Mouse (Mus musculus) mature B cell (primary cell): ENCODE measurements around the gene Abcg4.

Experiments
- in situ Hi-C: fragments of 300-500 bp; cut with MboI; formaldehyde crosslinking; loops from 2 replicates; pipeline ENCODE4 v1.14.3; 2019

Gene Abcg4

DNA sequence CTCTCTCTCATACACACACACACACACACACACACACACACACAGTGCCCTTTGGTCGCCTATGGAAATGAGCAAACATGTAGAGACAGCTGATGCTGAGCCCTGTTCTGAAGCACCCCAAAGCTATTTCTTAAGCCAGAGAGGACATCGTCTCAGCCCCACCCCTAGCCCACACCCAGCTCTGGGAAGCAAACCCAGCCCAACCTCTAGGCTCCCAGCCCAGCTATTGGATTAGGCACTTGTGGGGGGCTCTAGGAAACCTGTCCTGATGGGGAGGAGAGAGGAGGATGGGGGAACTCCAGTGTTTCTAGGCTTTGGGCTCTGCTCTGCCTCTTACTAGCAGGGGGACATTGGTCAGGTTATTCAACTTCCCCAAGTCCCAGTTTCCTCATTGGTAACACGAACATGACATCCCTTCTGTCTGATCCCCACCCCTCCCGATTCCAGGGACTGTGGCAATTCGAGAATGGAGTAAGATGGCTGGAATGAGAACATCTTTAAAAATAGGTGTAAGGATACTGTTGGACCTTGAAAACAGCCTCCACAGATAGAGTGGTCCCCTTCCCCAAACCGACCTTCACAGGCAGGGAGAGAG lies 2.1 kb downstream of the Abcg4 start:
- in situ Hi-C loops, result no loop called here

DNA sequence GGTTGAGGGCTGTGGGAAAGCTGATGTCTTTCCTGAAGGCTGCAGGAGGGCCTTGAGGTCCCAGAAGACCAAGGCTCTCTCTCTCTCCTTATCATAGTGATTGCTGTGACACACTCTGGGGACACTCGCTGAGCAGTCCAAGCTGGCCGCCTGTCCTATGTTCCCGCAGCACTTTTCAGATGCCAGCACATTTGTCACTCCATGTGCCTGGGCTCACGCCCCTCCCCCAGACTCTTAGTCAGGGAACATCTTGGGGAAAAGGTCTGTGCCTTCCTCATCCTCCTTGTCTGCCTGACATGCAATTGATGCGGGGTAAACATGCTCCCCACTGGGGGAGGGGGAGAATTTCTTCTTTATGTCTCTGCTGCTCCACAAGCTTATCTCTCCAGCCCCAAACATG lies 5.2 kb downstream of the Abcg4 start:
- in situ Hi-C loops, result no loop called here

GRCm38 (mm10) chr9:44269973-44270372 lies 18.4 kb downstream of the Abcg4 start:
- in situ Hi-C loops, result loop anchor here (5.0 kb wide), 1 partner anchor 143 kb away; no protein-coding TSS in a partner anchor

GRCm38 (mm10) chr9:44269077-44269476 lies 19.3 kb downstream of the Abcg4 start:
- in situ Hi-C loops, result no loop called here

DNA sequence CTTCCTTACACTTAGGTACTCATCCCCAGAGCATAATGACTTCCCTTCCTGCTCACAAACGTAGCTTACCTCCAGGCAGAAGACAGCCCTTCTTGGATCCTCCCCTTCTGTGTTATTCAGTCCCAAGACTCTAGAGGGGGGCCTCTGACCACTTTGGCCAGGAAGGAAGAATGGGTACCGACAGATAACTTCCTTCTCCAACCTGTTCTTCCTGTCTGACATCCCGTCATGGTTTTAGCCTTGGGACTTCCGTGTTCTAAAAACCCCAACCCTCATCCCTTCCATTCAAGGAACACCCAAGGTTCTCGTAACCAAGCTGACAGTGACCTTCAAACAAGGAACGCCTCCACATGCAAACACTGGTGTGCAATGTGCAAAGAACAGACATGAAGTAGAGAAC lies 20.0 kb downstream of the Abcg4 start, which contains the start of gene Nlrx1:
Gene Nlrx1 (minus strand): TSS at position 168 of the 400 bp plus-strand sequence.
- in situ Hi-C loops, result no loop called here

- in situ Hi-C loops, result no loop called here
Measured at GRCm38 (mm10) chr9:44268027-44268360, 20.4 kb downstream of the Abcg4 start.

DNA sequence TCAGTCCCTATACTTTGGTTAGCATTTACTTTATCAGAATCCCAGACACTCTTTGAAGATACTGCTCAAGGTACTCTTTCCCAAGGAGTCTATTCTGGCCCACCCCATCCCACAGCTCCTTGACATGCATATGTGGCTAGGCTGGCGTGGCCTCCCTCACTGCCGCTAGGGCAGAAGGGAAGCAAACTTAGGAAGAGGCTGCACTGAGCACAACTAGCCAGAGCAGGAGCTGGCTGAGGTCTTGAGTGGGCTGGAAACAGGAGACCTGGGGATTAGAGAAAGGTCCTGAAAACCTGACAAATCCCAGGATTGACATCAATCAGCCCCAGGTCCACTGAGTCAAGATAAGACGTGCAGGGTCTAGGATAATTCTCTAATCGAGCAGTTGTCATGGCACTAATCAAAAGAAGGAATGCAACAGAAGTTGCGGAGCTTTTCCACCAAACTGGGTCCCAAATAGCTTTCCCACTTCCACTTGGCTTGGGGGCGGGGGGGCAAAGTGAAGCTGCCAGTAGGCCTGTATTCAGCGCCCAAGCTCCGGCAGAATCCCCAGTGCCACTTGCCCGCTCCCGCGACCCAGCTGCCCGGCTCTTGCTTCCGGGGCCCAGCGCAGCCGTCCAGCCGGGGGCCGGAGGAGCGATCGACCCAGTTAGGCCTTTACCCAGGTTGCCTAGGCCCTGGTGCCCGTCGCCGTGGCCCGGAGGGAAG lies 20.9 kb downstream of the Abcg4 start:
- in situ Hi-C loops, result no loop called here

GRCm38 (mm10) chr9:44266478-44267226 lies 21.8 kb downstream of the Abcg4 start:
- in situ Hi-C loops, result no loop called here

- in situ Hi-C loops, result no loop called here
Measured at GRCm38 (mm10) chr9:44261388-44261787, 27.0 kb downstream of the Abcg4 start.

- in situ Hi-C loops, result no loop called here
Measured at GRCm38 (mm10) chr9:44259014-44259413, 29.4 kb downstream of the Abcg4 start.

- in situ Hi-C loops, result no loop called here
Measured at GRCm38 (mm10) chr9:44256213-44256612, 32.2 kb downstream of the Abcg4 start.

DNA sequence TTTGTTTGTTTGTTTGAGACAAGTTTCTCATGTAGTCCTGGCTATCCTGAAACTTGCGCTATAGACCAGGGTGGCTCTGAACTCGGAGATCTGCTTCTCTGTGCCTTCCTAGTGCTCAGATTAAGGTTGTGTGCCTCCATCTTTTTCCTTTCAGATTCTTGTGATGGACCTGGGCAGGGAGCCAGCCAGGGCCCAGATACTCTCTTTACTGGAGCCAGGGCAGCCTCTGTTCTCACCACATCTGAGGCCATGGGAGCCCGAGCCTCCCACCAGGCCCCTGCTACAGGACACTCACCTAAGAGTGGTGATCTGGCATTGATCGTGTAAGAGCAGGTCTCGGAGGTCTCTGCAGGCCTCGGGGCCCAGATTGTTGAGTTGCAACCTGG lies 33.3 kb downstream of the Abcg4 start:
- in situ Hi-C loops, result no loop called here

DNA sequence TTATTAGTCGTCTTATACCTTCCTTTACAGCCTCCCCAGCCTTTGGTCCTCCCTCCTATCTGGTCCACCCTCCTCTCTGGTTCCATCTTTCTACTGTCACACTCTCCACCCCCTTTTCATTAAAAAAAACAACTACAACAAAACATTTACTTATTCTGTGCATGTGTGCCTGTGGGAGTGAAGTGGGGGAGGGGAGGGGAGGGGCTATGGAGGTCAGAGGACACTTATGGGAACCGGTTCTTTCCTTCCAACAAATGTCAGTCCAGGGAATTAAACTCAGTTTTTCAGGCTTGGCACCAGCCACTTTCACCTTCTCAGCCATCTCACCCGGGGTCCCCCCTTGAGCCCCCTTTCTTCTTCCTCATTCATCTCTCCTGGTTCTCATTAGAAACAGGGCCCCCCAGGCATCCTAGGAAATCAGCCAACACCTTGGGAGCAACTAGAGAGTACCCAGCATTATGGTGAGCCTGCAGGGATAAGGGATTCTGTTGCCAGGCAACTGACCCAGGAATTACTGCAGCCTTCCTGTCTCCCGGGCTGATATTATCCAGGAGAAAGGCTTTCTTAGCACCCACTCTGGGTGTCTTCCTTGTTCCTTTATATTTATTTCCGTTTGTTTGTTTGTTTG lies 33.8 kb downstream of the Abcg4 start:
- in situ Hi-C loops, result no loop called here

GRCm38 (mm10) chr9:44253441-44253840 lies 35.0 kb downstream of the Abcg4 start:
- in situ Hi-C loops, result no loop called here

GRCm38 (mm10) chr9:44251314-44251713 lies 37.1 kb downstream of the Abcg4 start, which contains the start of gene Pdzd3:
Gene Pdzd3 (minus strand): TSS chr9:44251471.
- in situ Hi-C loops, result no loop called here

DNA sequence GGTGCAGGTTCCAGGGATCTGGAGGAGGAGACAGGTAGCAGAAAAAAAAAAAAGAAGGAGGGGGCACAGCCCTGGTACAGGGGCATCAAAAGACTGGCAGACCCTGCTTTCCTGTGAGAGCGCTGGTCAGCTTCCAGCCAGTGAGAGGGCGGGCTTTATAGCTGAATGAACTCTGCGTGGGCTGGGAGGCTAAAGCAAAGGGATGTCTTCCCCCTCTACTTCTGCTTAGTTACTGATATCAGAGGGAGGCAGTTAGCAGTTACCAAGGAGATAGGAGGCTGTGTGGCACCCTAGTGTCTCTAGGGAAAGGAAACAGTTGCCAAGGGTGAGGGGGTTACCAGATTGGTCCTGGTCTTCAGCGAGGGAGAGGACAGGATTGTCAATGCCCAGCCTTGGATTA lies 38.0 kb downstream of the Abcg4 start:
- in situ Hi-C loops, result no loop called here

- in situ Hi-C loops, result no loop called here
Measured at GRCm38 (mm10) chr9:44249181-44250146, 39.0 kb downstream of the Abcg4 start.

DNA sequence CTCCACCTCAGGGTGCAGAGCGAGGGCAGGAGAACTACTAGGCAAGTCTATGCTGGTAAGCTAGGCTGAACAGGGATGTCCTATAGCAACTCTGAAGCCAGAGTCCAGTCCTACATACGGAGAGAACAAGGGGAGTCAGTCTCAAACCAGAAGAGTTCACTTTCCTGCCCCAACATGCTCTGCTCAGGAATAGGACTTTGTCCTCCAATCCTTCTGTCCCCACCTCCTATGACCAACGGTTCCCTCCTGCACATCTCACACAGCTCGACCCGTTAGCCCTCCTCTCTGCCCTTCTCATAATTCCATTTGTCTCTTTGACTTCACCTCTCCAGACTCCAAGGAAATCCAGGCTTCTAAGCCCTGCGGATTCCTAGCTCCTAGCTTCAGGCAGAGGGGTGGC lies 40.5 kb downstream of the Abcg4 start:
- in situ Hi-C loops, result no loop called here

- in situ Hi-C loops, result no loop called here
Measured at GRCm38 (mm10) chr9:44243621-44244020, 44.8 kb downstream of the Abcg4 start.

DNA sequence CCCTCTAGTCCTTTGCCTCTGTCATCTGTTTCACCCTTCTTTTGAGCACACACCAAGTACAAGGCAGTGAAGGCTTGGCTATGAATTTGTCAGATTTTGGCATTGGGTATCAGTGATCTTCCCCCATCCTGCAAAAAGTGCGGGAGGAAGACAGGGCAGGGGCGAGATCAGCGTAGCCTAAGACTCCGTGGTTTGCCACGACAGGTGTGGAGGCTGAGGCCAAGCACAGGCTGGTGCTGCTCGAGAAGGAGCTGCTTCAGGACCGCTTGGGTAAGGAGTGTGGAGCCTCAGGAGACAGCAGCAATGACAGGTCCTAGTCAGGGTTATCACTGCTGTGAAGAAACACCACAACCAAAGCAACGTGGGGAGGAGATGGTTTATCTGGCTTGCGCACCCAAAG lies 47.0 kb downstream of the Abcg4 start:
- in situ Hi-C loops, result no loop called here

DNA sequence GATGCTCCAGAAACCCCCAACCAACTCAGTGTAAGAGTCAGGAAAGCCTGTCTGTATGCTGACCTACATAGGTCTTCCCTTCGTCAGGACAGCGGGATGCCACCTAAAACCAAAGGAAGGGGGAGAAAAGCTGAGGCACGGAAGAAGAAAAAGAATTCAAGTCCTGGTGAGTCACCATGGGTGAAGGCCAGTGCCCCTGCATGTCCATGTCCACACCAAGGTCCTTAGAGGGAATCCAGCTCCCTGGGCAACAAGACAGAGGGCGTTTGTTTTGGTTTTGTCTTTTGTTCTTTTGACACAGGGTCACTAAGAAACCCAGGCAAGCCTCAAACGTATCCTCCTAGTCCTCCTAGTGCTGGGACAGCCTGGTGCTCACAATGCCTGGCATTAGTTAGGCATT lies 47.5 kb downstream of the Abcg4 start:
- in situ Hi-C loops, result no loop called here
